Mouse (Mus musculus) spleen, adult 2 months (tissue): ENCODE data around the gene Supt3.

Source experiments
- CTCF ChIP-seq: fragments of 200-500 bp; IDR thresholded peaks from 2 replicates; pipeline ENCODE4 v1.5.1; 2011; ENCODE audit warnings: mild to moderate bottlenecking, inconsistent platforms; ENCODE audit not compliant: insufficient read depth, insufficient read length, insufficient replicate concordance; ENCODE audit errors: extremely low read depth
- POLR2A ChIP-seq: fragments of 200-500 bp; IDR thresholded peaks from 2 replicates; pipeline ENCODE4 v1.6.1; 2011; ENCODE audit warnings: low read depth, low read length, inconsistent platforms

DNA sequence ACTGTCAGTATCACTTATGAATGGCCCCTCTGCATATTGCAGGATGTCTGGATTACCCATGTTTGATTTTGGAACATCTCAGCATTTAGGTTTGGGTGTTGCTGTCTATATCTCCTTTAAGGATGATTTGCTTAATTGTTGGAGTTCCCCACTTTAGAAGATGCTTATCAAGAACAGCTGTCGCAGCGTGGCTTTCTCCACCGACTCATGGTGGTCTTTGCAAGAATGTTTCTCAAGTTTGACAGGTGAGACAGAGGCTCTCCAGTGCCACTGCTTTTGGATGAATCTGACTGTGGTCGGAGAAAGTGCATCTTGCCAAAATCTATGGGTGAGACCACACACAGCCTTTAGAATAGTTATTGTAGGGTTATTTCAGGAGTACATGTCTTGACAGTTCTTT, 42.9 kb downstream of the Supt3 start:
- TF ChIP-seq CTCF = no peak
- TF ChIP-seq POLR2A = no peak
